Mouse (Mus musculus): ENCODE measurements around the gene Pax6. TPM values are rescaled to one million over a fixed set of nuclear protein-coding genes. Genes with fewer than 3 reads are reported as not detected.

Gene Pax6
- polyA plus RNA-seq, 1 experiment = 63.3 TPM

DNA sequence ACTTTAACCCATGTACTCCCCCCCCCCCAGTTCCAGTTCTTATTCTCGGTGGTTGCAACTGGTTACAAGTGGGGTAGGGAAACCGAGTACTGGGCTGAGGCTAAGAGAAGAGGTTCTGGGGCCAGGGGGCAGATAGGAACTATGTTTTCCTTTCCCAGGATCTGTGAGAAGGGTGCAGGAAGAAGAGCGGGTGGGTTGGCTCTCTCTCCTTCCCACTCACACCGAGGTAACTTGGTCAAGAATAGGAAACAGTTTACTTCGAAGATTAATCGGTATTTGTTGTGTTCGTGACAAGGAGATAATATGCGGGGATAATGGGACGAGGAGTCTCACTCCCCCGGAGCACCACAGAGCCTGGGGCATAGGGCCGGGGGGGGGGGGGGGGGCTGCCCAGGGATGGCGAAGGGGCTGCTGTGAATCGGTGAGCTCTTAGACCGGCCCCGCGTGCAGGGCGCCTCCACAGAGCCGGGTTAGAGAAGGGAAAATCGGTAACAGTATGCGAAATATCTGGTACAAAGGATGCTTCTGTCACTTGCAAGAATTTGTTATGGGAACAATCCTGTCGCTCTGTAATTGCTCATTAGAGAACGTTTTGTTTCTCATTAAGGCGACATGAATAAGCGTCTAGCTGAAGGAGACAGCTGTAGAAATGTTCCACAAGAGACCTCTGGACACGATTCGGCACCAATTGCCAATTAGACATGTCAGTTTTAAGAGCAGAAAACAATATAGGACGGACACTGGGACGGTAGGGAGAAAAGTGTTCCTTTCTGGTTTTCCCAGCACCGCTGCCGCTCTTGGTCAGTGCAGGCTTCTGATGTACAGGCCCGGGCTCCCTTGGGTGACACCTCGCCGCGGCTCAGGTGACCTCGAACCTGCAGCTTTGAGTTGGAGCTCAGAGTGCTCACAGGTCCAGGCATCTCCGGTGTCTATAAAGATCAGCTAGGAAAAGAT is 17.9 kb downstream of the Pax6 start:
- peak; percentile 95 for DNase-seq (ENCODE audit: low read depth)
- TF ChIP-seq POLR2A (IDR thresholded peaks at IDR 0.05; ENCODE audit: borderline replicate concordance, extremely low read depth, insufficient read depth, insufficient read length, poor library complexity, severe bottlenecking) (no peak), CTCF (IDR thresholded peaks at IDR 0.05; ENCODE audit: borderline replicate concordance, extremely low read depth, insufficient read depth, insufficient read length) (no peak)

DNA sequence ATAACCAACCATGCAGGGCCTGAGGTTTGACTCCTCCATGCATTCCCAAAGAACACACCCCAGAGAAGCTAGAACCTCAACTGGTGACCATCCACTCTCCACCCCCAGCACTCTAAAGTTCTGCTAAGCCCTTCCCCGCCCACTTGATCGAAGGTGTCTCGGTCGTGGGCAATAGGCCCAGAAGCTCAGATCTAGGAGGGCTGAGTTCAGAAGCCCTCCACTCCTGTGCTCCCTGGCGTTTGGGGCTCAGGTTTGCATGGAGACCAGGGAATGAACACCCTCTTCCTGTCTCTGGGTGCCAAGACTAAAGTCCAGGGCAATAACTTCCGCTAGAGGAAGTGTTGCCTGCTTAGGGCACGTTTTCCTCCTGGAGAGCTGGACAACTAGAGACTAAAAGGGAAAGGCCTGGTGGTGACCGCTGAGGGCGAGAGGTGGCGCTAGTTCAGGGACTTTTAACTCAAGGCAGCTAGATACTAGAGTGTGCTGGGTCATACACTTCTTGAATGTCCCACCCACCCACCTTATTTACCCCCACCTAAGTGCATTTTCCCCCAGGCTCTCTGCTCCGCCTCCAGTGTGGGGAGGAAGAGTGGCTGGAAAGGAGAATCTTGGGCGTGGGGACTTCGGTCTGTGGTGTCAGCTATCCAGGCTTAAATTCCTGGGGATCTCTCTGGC is 18.8 kb downstream of the Pax6 start:
- DNase-seq (ENCODE audit: low read depth) = peak; percentile 75

DNA sequence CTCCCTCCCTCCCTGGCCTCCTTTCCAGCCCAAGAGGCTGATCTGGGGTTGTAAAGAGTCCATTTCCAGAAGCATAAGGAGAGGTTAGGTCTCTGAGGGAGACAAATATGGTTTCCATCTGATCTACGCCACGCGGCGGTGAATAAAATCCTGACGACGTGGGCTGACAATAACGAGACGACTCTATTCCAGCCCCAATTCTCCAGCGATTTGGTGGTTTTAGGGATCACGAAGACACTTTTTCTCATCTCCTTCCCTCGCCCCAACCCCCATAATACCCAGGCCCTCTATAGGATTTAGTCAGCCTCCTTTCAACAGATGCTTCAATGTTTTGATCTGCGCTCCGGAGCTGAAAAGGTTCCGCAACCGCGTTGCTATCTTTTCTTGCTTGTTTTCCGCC is 19.3 kb downstream of the Pax6 start:
- no peak for TF ChIP-seq POLR2A (IDR thresholded peaks at IDR 0.05; ENCODE audit: borderline replicate concordance, extremely low read depth, insufficient read depth, insufficient read length, poor library complexity, severe bottlenecking)
- no peak for TF ChIP-seq CTCF (IDR thresholded peaks at IDR 0.05; ENCODE audit: borderline replicate concordance, extremely low read depth, insufficient read depth, insufficient read length)
- peak; percentile 74 for DNase-seq (ENCODE audit: low read depth)

More for the DNA sequence above, 18.8 kb downstream of the Pax6 start:
- no peak for TF ChIP-seq POLR2A (IDR thresholded peaks at IDR 0.05; ENCODE audit: borderline replicate concordance, extremely low read depth, insufficient read depth, insufficient read length, poor library complexity, severe bottlenecking)
- peak; percentile 47; the same call in 1 of the 2 replicates for TF ChIP-seq CTCF (IDR thresholded peaks at IDR 0.05; ENCODE audit: borderline replicate concordance, extremely low read depth, insufficient read depth, insufficient read length)

GRCm38 (mm10) chr2:105688436-105689303 is 20.0 kb downstream of the Pax6 start:
- TF ChIP-seq CTCF (IDR thresholded peaks at IDR 0.05; ENCODE audit: borderline replicate concordance, extremely low read depth, insufficient read depth, insufficient read length) = no peak
- no peak for TF ChIP-seq POLR2A (IDR thresholded peaks at IDR 0.05; ENCODE audit: borderline replicate concordance, extremely low read depth, insufficient read depth, insufficient read length, poor library complexity, severe bottlenecking)
- peak; percentile 46 for DNase-seq (ENCODE audit: low read depth)

GRCm38 (mm10) chr2:105689304-105689770 is 20.6 kb downstream of the Pax6 start:
- TF ChIP-seq CTCF (IDR thresholded peaks at IDR 0.05; ENCODE audit: borderline replicate concordance, extremely low read depth, insufficient read depth, insufficient read length) (no peak), POLR2A (IDR thresholded peaks at IDR 0.05; ENCODE audit: borderline replicate concordance, extremely low read depth, insufficient read depth, insufficient read length, poor library complexity, severe bottlenecking) (no peak)
- peak; percentile 80 for DNase-seq (ENCODE audit: low read depth)

- no peak for TF ChIP-seq POLR2A (IDR thresholded peaks at IDR 0.05; ENCODE audit: borderline replicate concordance, extremely low read depth, insufficient read depth, insufficient read length, poor library complexity, severe bottlenecking)
- no peak for TF ChIP-seq CTCF (IDR thresholded peaks at IDR 0.05; ENCODE audit: borderline replicate concordance, extremely low read depth, insufficient read depth, insufficient read length)
- peak; percentile 82 for DNase-seq (ENCODE audit: low read depth)
Observed at GRCm38 (mm10) chr2:105689771-105690639, 21.3 kb downstream of the Pax6 start.

DNA sequence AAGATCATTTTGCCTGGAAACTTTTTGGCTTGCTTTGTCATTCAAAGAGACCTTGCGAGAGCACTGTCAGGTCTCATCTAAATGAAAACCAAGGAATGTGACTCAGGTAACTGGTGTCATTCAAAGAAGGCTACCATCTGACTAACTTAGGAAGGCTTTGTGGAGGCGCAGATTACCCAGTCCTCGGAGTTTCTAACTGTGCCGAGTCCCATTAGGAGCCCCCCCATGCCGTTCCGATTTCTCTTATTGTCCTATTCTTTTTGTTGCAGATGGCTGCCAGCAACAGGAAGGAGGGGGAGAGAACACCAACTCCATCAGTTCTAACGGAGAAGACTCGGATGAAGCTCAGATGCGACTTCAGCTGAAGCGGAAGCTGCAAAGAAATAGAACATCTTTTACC is 22.6 kb downstream of the Pax6 start:
- DNase-seq (ENCODE audit: low read depth) = peak; percentile 54
- no peak for TF ChIP-seq CTCF (IDR thresholded peaks at IDR 0.05; ENCODE audit: borderline replicate concordance, extremely low read depth, insufficient read depth, insufficient read length)
- TF ChIP-seq POLR2A (IDR thresholded peaks at IDR 0.05; ENCODE audit: borderline replicate concordance, extremely low read depth, insufficient read depth, insufficient read length, poor library complexity, severe bottlenecking) = no peak

- TF ChIP-seq CTCF (IDR thresholded peaks at IDR 0.05; ENCODE audit: borderline replicate concordance, extremely low read depth, insufficient read depth, insufficient read length) = no peak
- TF ChIP-seq POLR2A (IDR thresholded peaks at IDR 0.05; ENCODE audit: borderline replicate concordance, extremely low read depth, insufficient read depth, insufficient read length, poor library complexity, severe bottlenecking) = no peak
- DNase-seq (ENCODE audit: low read depth) = no peak
Observed at GRCm38 (mm10) chr2:105697741-105698140, 29.0 kb downstream of the Pax6 start.

GRCm38 (mm10) chr2:105698631-105699030 is 29.9 kb downstream of the Pax6 start:
- no peak for DNase-seq (ENCODE audit: low read depth)
- no peak for TF ChIP-seq CTCF (IDR thresholded peaks at IDR 0.05; ENCODE audit: borderline replicate concordance, extremely low read depth, insufficient read depth, insufficient read length)
- no peak for TF ChIP-seq POLR2A (IDR thresholded peaks at IDR 0.05; ENCODE audit: borderline replicate concordance, extremely low read depth, insufficient read depth, insufficient read length, poor library complexity, severe bottlenecking)

GRCm38 (mm10) chr2:105701781-105702180 is 33.1 kb downstream of the Pax6 start:
- no peak for DNase-seq (ENCODE audit: low read depth)
- TF ChIP-seq POLR2A (IDR thresholded peaks at IDR 0.05; ENCODE audit: borderline replicate concordance, extremely low read depth, insufficient read depth, insufficient read length, poor library complexity, severe bottlenecking) = no peak
- TF ChIP-seq CTCF (IDR thresholded peaks at IDR 0.05; ENCODE audit: borderline replicate concordance, extremely low read depth, insufficient read depth, insufficient read length) = no peak

All from brain, embryonic 14.5 days (tissue).